Mouse (Mus musculus): ENCODE measurements at regions not wholly inside any gene's neighbourhood (a gene's known extent, or its start where the extent isn't known, plus 50 kb on each side); places are given as distances from the start of the nearest gene placed in this dataset.

DNA sequence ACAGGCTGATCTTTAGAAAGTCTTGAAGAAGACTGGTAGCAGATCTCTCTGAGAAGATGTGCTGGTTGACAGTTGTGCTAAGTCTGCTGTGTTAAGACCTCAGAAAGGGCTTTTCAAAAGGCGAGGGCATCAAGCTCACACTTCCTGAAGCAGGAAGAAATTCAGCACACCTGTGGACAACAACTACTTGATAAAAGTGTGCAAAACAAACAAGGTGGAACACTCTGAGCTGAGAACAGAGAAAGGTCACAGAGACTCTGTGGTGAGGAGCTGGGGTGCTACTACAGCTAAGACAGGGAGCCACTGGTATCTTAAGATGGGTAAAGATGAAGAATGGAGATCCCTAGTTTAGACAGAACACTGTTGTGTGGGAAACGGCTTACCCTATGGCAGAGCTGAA, 379.9 kb upstream of the Satb1 start:
- no peak for TF ChIP-seq CTCF (conservative IDR thresholded peaks at IDR 0.05; ENCODE audit: insufficient read depth, insufficient read length, low read depth, low read length)
- no peak for TF ChIP-seq POLR2A (IDR thresholded peaks at IDR 0.05; ENCODE audit: low read depth, low read length)
